Mouse (Mus musculus) adrenal gland, postnatal 10 days (tissue): ENCODE measurements at regions not wholly inside any gene's neighbourhood (a gene's known extent, or its start where the extent isn't known, plus 50 kb on each side); places are given as distances from the start of the nearest gene placed in this dataset.

ENCODE experiments used
- DNase-seq: peaks from one replicate; pipeline ENCODE4 v3.0.0; 2021; ENCODE audit warnings: mixed read lengths

DNA sequence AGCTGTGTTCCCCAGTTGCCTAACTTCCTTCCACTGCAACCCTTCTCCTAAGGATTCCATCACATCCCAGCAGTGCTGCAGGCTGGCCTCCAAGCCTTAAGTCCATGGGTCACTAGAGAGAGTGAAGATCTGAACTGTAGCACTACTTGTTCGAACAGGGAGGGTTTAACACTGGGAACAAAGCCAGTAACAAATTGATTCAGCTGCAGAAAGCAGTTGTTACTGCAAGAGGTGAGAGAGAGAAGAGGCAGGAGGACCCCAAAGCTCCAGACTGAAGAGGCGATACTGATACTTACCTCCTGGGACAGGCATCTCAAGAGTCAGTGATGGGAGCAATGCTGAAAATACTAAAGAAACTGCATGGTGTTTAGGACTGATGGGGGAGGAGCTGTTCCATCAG is 600.1 kb upstream of the Cdh5 start:
- no peak for DNase-seq

DNA sequence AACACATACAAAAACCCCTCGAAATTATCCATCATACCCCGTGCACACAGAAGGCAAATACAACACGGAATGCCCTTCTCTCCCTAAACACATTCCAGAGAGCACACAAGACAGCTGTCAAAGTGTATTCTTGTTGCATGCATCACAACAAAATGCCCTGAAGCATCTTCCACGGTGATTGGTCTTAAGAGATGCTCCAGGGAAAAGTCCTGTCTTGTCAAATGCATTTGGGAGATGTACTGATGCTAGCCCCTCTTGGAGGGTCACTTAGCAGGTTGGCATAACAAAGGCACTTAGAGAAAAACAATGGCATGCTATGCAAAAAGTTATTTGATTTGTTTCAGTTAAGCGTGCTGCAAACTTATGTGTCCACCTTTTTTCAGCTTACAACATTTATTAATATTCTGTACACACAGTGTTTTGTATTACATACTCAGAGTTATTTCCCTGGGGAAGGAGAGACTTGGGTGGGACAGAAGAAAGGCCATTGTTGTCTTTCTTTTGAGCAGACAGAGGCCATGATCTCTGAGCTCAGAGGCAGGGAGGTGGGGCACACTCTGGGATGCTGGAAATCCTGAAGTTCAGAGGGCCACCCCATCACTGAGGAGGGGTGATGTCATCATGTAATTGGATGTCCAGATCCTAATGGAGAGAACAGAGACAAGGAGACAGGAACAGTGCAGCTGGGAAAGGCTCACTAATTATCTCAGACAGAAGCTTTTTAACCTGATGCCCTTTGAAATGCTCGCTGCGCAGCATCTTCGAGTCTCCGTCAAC is 598.2 kb upstream of the Cdh5 start:
- DNase-seq: no peak

DNA sequence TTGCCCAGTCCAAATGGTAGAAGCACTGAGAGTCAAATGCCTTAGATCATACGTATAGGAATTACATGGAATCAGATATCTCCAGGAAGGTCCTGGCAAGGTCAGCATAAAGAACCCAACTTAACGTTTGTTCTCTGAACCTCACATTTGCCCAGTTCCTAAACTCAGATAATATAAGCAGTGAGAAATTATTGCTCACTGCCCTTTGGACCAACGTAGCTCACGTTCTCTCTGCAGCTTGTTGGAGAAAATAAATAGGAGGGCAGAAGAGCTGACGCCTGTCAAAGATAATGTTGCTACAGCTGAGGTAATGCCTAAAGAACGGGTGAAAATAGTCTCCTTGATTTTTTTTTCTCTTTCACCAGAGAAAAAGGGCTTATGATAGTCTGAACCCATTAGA is 595.1 kb upstream of the Cdh5 start:
- no peak for DNase-seq

GRCm38 (mm10) chr8:103507068-103507467 is 594.4 kb upstream of the Cdh5 start:
- no peak for DNase-seq

GRCm38 (mm10) chr8:103520141-103520866 is 581.1 kb upstream of the Cdh5 start:
- no peak for DNase-seq

DNA sequence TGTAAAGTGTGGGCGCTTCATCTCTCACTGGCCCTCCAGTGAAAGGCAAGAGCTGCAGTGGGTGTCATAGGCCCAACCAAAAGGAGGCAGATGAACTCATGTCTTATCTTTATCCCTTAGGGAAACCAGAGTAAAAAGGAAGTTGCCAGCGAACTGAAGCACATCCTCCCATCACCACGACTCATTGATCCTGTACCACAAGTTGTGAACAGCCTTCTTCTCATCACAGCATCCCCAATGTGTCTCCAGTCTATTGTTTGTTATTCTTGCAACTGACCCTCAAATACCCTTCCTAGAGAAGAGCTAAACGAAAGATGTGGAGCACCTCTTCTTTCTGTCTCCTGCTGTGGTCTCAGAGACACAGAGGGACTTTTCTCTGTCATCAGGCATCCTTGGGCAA is 570.5 kb upstream of the Cdh5 start:
- no peak for DNase-seq

- no peak for DNase-seq
Observed at GRCm38 (mm10) chr8:103534971-103535370, 566.5 kb upstream of the Cdh5 start.

- no peak for DNase-seq
Observed at GRCm38 (mm10) chr8:103536856-103537255, 564.6 kb upstream of the Cdh5 start.

- no peak for DNase-seq
Observed at GRCm38 (mm10) chr8:103541954-103542353, 559.5 kb upstream of the Cdh5 start.

GRCm38 (mm10) chr8:103551916-103552535 is 549.4 kb upstream of the Cdh5 start:
- no peak for DNase-seq

DNA sequence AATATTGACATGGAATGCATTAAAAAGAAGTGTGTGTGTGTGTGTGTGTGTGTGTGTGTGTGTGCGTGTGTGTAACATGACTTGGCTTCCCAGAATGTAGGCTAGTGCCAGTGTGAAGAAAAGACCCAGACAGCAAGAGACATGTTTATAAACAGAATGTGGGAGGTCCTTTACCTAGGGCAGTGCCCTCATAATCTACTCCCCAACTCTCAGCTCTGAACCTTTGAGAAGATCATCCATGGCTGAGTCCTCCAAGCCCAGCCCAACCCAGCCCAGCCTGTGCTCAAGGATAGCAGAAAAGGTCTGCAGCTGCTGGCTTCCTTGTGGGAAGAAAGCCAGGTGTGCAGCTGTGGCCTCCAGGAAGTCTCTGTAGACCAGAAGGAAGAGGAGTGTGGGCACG is 539.8 kb upstream of the Cdh5 start:
- DNase-seq: no peak

- no peak for DNase-seq
Observed at GRCm38 (mm10) chr8:103570864-103571425, 530.5 kb upstream of the Cdh5 start.

GRCm38 (mm10) chr8:103577147-103577546 is 524.3 kb upstream of the Cdh5 start:
- no peak for DNase-seq

DNA sequence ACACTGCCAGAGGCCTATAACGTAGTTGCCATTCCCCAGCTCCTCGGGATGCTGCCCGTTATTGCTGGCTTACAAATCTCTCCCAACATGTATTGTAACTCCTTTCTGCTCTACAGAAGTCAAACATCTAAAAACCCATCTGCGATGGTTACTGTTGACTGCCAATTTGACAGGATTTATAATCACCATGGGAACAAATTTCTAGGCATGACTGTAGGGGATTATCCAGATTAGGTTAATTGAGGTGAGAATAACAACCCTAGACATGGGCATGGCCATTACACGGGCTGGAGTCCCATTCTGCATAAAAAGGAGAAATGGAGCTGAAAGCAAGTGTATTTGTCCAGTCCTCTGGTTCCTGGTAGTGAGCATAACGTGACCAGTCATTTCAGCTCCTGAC is 523.4 kb upstream of the Cdh5 start:
- DNase-seq: no peak

- no peak for DNase-seq
Observed at GRCm38 (mm10) chr8:103608291-103608690, 493.1 kb upstream of the Cdh5 start.

- DNase-seq: peak; percentile 51
Observed at GRCm38 (mm10) chr8:103623781-103624434, 477.5 kb upstream of the Cdh5 start.

DNA sequence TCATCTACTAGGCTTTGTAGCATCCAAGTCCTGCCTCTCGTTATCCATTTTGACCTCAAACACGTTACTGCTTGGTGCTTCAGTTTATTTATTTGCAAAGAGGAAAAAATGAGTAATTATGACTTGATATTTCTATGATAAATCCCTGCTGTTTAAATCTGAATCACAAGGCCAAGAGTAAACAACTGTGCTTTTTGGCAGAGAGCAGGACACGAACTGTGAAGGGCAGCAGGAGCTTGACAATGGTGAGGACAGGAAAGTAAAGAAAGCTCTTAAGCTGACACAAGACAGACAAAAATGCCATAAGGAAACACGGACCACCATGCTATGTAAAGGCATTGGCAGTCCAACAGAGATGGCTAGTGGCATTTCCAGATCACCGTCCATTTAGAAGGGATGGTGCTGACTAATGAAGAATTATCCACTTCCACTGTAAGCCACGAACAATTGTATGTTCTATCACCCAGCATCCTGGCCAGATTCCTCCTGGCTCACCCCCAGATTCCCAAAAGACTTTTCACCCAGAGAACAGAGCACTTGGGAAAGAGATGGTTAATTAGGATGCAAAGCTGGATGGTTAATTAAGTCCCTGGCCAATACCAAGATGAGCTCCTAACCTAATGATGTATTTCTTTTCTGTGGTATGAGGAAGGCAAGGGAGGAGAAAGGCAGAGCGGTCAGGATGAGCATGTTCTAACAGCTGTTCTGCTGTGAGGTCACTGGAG is 476.1 kb upstream of the Cdh5 start:
- no peak for DNase-seq

GRCm38 (mm10) chr8:103626446-103626845 is 475.0 kb upstream of the Cdh5 start:
- DNase-seq: peak; percentile 35

DNA sequence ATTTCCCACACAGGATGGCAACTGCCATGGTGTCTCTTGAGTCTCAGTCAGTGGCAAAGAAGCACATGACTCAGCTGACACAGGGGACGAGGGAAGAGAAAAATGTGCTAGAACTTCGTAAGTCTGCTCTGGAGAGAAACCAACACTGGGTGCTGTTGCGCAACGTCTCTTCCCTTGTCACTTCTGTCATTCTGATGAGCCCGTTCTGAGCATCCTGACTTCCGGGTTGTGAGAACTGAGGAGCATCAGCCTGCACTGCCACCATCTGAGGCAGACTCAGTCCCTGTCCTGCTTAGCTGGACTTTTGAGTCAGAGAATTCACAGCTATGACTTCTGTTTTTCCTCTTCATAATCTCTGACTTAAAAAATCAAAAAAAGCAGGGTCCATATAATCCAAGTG is 468.9 kb upstream of the Cdh5 start:
- no peak for DNase-seq

DNA sequence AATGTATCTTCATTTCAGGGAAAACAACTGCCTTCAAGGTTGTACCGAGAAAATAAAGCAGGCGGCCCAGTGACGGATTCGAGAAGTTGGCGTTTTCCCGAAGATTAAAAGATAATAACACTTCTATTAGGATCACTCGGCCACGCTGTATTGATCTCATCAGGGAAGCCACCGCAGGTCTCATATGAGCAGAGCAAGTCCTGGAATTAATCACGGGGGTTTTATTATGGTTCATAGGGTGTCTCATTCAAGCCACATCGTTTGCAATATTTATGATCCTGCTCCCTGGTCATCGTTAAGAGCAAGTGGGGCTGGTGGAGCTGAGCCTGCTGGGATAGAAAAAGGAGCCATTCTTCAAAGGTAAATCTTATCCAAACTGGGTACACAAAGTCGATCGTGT is 466.5 kb upstream of the Cdh5 start:
- DNase-seq: no peak

- DNase-seq: no peak
Observed at GRCm38 (mm10) chr8:103643621-103644020, 457.8 kb upstream of the Cdh5 start.

GRCm38 (mm10) chr8:103644106-103644505 is 457.3 kb upstream of the Cdh5 start:
- peak; percentile 80 for DNase-seq
